Mouse (Mus musculus) limb, embryonic 14.5 days (tissue): ENCODE results near the gene Itgb4. TPM values are rescaled to one million over a fixed set of nuclear protein-coding genes. Genes with fewer than 3 reads are reported as not detected.

ENCODE experiments used
- ATAC-seq: fragments of 200-750 bp; cut with Nextera tagmentation; 2 replicates; pipeline ENCODE4 v1.8.0; 2017; ENCODE audit warnings: low read depth, moderate number of reproducible peaks, moderate TSS enrichment; ENCODE audit not compliant: low FRiP score
- DNase-seq: peaks from one replicate; pipeline ENCODE4 v3.0.0-alpha.2; 2015; ENCODE audit warnings: low spot score
- H3K27ac ChIP-seq: fragments of 300-500 bp; sonication (generic); replicated peaks from 2 replicates; pipeline ENCODE4 v1.5.1; 2014; ENCODE audit warnings: low read depth, mild to moderate bottlenecking, low read length, moderate library complexity, mixed read lengths
- H3K27me3 ChIP-seq: fragments of 300-500 bp; sonication (generic); 2 replicates; pipeline ENCODE4 v1.6.1; 2014; ENCODE audit warnings: low read length, mixed read lengths; ENCODE audit not compliant: control insufficient read depth, insufficient read depth
- H3K36me3 ChIP-seq: fragments of 300-500 bp; sonication (generic); 2 replicates; pipeline ENCODE4 v1.6.1; 2014; ENCODE audit warnings: mild to moderate bottlenecking, low read length, moderate library complexity, mixed read lengths; ENCODE audit not compliant: control insufficient read depth, insufficient read depth
- H3K4me1 ChIP-seq: fragments of 300-500 bp; sonication (generic); 2 replicates; pipeline ENCODE4 v1.6.1; 2014; ENCODE audit warnings: antibody characterized with exemption, low read length, mixed read lengths; ENCODE audit not compliant: control insufficient read depth, insufficient read depth
- H3K4me2 ChIP-seq: fragments of 300-500 bp; sonication (generic); replicated peaks from 2 replicates; pipeline ENCODE4 v1.6.1; 2014; ENCODE audit warnings: low read depth, mild to moderate bottlenecking, low read length, moderate library complexity; ENCODE audit not compliant: severe bottlenecking
- H3K4me3 ChIP-seq: fragments of 300-500 bp; sonication (generic); replicated peaks from 2 replicates; pipeline ENCODE4 v1.5.1; 2014; ENCODE audit warnings: low read length
- H3K9ac ChIP-seq: fragments of 300-500 bp; sonication (generic); 2 replicates; pipeline ENCODE4 v1.6.1; 2014; ENCODE audit warnings: mild to moderate bottlenecking, low read depth, low read length, moderate library complexity; ENCODE audit not compliant: severe bottlenecking
- H3K9me3 ChIP-seq: fragments of 300-500 bp; sonication (generic); 2 replicates; pipeline ENCODE4 v1.6.1; 2016; ENCODE audit warnings: low read length; ENCODE audit not compliant: control insufficient read depth
- POLR2A ChIP-seq: fragments of 200-500 bp; IDR thresholded peaks from 2 replicates; pipeline ENCODE4 v1.8.0; 2012; ENCODE audit warnings: inconsistent platforms, mild to moderate bottlenecking, moderate library complexity, borderline replicate concordance; ENCODE audit not compliant: insufficient read depth, insufficient read length; ENCODE audit errors: extremely low read depth
- WGBS: fragments of 180-500 bp; shearing (Covaris S2); extraction: QIAGEN DNeasy Blood & Tissue Kit; methylation state at CpG from one replicate; pipeline ENCODE4 v1.1.7; 2014; 5-methylcytosine and 5-hydroxymethylcytosine counted together
- polyA plus RNA-seq, 2 experiments: library from polyadenylated mRNA; depleted of rRNA in 1 of 2; stranded (reverse) in 1 of 2; unstranded in 1 of 2; fragments of >200 nt; fragmentation: Nextera tagmentation in 1 of 2; extraction: Ambion mirVana in 1 of 2; gene quantifications; 2 replicates each; pipeline versions ENCODE4 v1.2.1 to v1.2.3; 2012 to 2014

Itgb4 gene
- polyA plus RNA-seq, 2 experiments = 11.3 to 12.5 TPM

- TF ChIP-seq POLR2A = no peak
- no peak for ATAC-seq
- H3K27ac ChIP-seq = no peak overlapping the region
- no peak for DNase-seq
- no peak overlapping the region for H3K4me2 ChIP-seq
- H3K9ac ChIP-seq = no peak overlapping the region
- H3K9me3 ChIP-seq = no peaks in the 10 kb centered on the region
- H3K4me3 ChIP-seq = no peak overlapping the region
- H3K4me1 ChIP-seq = no peaks in the 10 kb centered on the region
- 61% methylated on average over 7 of the region's 7 CpGs for WGBS
- H3K27me3 ChIP-seq = no peaks in the 10 kb centered on the region
- H3K36me3 ChIP-seq = peaks cover 78% of the 10 kb centered on the region
These were observed 16.5 kb upstream of the Itgb4 start for GRCm38 (mm10) chr11:115957971-115958370.

GRCm38 (mm10) chr11:115959018-115959417 lies 15.5 kb upstream of the Itgb4 start:
- no peak overlapping the region for H3K4me3 ChIP-seq
- H3K9ac ChIP-seq = no peak overlapping the region
- H3K27me3 ChIP-seq = no peaks in the 10 kb centered on the region
- no peaks in the 10 kb centered on the region for H3K9me3 ChIP-seq
- TF ChIP-seq POLR2A = no peak
- no peak overlapping the region for H3K27ac ChIP-seq
- H3K4me1 ChIP-seq = no peaks in the 10 kb centered on the region
- DNase-seq (no peak), ATAC-seq (no peak)
- H3K4me2 ChIP-seq = no peak overlapping the region
- peaks cover 78% of the 10 kb centered on the region for H3K36me3 ChIP-seq
- 95% methylated on average over 9 of the region's 9 CpGs for WGBS

- no peak overlapping the region for H3K4me3 ChIP-seq
- H3K27me3 ChIP-seq = no peaks in the 10 kb centered on the region
- H3K27ac ChIP-seq = no peak overlapping the region
- DNase-seq = no peak
- no peak overlapping the region for H3K9ac ChIP-seq
- peaks cover 82% of the 10 kb centered on the region for H3K36me3 ChIP-seq
- H3K4me1 ChIP-seq = no peaks in the 10 kb centered on the region
- ATAC-seq = no peak
- no peaks in the 10 kb centered on the region for H3K9me3 ChIP-seq
- 91% methylated on average over 9 of the region's 9 CpGs for WGBS
- no peak overlapping the region for H3K4me2 ChIP-seq
- TF ChIP-seq POLR2A = no peak
These were observed 11.7 kb upstream of the Itgb4 start for GRCm38 (mm10) chr11:115962651-115963412.

GRCm38 (mm10) chr11:115964977-115965604 lies 9.4 kb upstream of the Itgb4 start:
- no peaks in the 10 kb centered on the region for H3K4me1 ChIP-seq
- peaks cover 69% of the 10 kb centered on the region for H3K36me3 ChIP-seq
- DNase-seq = no peak
- H3K9me3 ChIP-seq = no peaks in the 10 kb centered on the region
- no peak overlapping the region for H3K4me3 ChIP-seq
- no peaks in the 10 kb centered on the region for H3K27me3 ChIP-seq
- H3K9ac ChIP-seq = no peak overlapping the region
- TF ChIP-seq POLR2A = no peak
- H3K27ac ChIP-seq = no peak overlapping the region
- no peak for ATAC-seq
- WGBS = 86% methylated on average over 10 of the region's 10 CpGs
- no peak overlapping the region for H3K4me2 ChIP-seq

GRCm38 (mm10) chr11:115968731-115969405 lies 5.6 kb upstream of the Itgb4 start:
- Histone ChIP-seq H3K27me3 (peaks cover 3% of the 10 kb centered on the region), H3K9ac (no peak overlapping the region), H3K27ac (no peak overlapping the region), H3K36me3 (peaks cover 32% of the 10 kb centered on the region), H3K4me2 (no peak overlapping the region), H3K4me3 (no peak overlapping the region), H3K4me1 (no peaks in the 10 kb centered on the region), H3K9me3 (no peaks in the 10 kb centered on the region)
- DNase-seq = no peak
- WGBS = 71% methylated on average over 5 of the region's 5 CpGs
- no peak for ATAC-seq
- TF ChIP-seq POLR2A = no peak
